Comparison of ENCODE assay signal across 13 mouse cellular contexts in the genomic region with DNA sequence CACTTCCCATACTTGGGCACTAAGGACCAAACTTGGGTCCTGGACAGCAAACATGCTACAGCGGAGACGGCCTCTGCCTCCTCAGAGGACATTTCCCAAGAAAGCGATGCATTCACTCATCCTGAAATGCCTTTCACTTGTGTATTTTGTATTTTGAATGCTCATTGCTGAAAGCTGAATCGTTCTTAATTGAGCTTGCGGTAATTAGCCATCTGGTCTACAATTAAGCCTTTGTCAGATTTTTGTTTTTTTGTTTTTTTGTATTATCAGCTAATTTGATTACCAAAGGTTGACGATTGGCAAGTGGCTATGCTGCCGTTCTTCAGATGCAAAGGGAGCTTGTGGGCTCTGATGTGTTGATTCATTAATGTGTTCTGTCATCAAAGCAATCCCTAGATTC. TPM values are rescaled to one million over a fixed set of nuclear protein-coding genes. Genes with fewer than 3 reads are reported as not detected.
"Had no signal": no experiment of that assay in that cellular context is flagged by ENCODE, and none has a peak within 500 bp of the region (broad histone marks: within the 10 kb centered on the region; RNA-seq: fewer than 3 reads in every experiment).

No protein-coding gene starts in this region.

- H3K4me3 ChIP-seq: layer of hippocampus, adult 2 months; limb, embryonic 12.5 days; myocyte; neural tube, embryonic 12.5 days; stomach, embryonic 15.5 days had no signal

- H3K36me3 ChIP-seq: limb, embryonic 12.5 days; neural tube, embryonic 12.5 days; stomach, embryonic 15.5 days had no signal

- H3K4me1 ChIP-seq: neural tube, embryonic 12.5 days had no signal

- DNase-seq: lung, adult 2 months; lung, postnatal 36 days; midbrain, embryonic 14.5 days; right cerebral cortex, postnatal 14 days had no signal

- ATAC-seq: intestine, postnatal 0 days; lung, postnatal 0 days had no signal

- H3K4me2 ChIP-seq: limb, embryonic 12.5 days; neural tube, embryonic 12.5 days; stomach, embryonic 15.5 days had no signal

- H3K9me3 ChIP-seq: limb, embryonic 12.5 days; neural tube, embryonic 12.5 days; stomach, embryonic 15.5 days had no signal

- H3K9ac ChIP-seq: limb, embryonic 12.5 days; neural tube, embryonic 12.5 days; stomach, embryonic 15.5 days had no signal

- H3K27ac ChIP-seq: kidney, postnatal 0 days; layer of hippocampus, adult 2 months; limb, embryonic 12.5 days; neural tube, embryonic 12.5 days; stomach, embryonic 15.5 days had no signal

- H3K27me3 ChIP-seq: neural tube, embryonic 12.5 days; stomach, embryonic 15.5 days had no signal

RNA-seq across cellular contexts. Expression of a gene that starts 5.2 kb away (rescaled TPM):
- polyA plus RNA-seq: liver, adult 2 months; myocyte had no signal
